Mouse (Mus musculus) adrenal gland, postnatal 36 days (tissue): ENCODE measurements around the gene Grin1. TPM values are rescaled to one million over a fixed set of nuclear protein-coding genes. Genes with fewer than 3 reads are reported as not detected.
A peak's percentile ranks its signal among the peaks of the same experiment; 100 is the strongest.
"Not testable (repeated sequence)": the region's sequence is repeated elsewhere in the genome, so short reads cannot be mapped to it uniquely, and the experiment has no call there.

ENCODE experiments used
- DNase-seq, 2 experiments: peaks; one replicate each; pipeline ENCODE4 v3.0.0; 2021; ENCODE audit warnings: mixed read lengths in 1 of 2
- total RNA-seq, 2 experiments: library from RNA; stranded (reverse); gene quantifications; 2 replicates each; pipeline ENCODE4 v1.2.3; 2021

The Grin1 gene
- total RNA-seq, 2 experiments from 2014 or later: 6.3 to 7.6 TPM

DNA sequence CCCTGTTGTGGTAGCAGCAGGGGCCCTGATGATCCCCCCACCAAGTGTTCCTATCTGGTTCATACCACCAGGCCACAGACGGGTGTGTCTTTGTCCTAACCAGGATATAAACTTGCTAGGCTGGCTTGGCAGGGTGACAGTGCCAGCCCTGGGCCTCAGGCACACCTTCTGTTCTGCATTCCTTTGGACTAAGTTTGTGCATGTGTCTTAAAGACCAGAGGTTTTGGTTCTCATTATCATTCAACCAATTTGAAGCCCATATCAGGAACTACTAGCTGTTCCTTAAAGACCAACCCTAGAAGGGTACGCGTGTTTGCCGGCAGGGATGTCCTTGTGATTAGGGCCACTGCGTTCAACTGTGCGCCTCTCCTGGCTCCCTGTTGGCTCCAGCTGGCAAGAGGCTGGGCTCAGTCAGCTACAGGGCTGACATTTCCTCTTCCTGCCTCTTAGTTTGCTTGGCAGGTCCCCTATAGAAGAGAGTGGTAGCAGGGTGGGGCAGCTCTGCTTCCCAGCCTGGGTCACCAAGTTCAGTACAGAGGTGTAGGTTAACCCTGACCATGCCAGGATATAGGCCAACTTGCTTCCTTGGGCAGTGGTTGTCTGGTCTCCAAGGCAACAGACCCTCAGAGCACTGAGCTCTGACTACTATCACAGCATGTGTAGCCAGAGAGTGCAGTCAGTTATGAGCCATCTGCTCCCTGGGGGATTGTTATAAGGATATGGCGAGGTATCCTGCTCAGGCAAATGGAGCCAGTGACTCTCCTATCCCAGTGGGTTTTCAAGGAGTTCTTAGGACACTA lies 31.9 kb downstream of the Grin1 start:
- DNase-seq: no peak

DNA sequence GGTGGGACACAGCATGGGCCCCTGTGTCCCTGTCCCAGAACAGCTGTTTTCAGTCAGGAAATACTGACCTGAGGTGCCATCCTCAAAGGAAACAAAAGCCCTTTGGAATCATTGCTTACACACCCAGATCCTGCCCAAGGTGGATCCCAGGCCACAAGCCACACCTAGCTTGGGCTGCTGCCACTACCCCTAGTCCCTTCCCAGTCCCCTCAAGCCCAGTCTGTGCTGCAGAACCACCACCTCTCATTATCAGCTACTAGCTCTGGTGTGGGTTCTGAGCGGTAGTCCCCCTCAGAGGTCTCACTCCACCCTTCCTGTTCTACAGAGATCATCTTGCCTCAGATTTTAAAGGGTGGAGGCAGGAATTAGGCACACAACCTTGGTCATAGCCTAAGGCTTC lies 32.7 kb downstream of the Grin1 start:
- no peak for DNase-seq

DNA sequence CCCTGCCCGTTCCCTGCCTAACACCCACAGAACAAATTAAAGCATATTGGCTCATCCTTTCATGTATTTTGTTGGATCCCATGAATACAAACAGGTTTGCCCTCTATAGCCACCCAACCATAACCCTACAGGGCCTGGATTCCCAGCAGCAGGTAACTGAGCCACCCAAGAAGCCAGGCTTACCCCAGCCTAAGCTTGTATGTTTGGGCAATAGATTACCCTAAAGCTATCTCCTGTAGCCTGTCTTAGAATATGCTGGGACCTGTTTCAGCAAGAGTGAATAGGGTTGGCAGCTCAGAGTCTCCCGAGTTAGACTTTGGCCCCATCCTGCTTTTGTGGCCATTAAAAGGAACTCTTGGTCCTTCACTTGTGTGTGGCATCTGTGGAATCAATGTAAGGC lies 33.4 kb downstream of the Grin1 start:
- no peak for DNase-seq

DNA sequence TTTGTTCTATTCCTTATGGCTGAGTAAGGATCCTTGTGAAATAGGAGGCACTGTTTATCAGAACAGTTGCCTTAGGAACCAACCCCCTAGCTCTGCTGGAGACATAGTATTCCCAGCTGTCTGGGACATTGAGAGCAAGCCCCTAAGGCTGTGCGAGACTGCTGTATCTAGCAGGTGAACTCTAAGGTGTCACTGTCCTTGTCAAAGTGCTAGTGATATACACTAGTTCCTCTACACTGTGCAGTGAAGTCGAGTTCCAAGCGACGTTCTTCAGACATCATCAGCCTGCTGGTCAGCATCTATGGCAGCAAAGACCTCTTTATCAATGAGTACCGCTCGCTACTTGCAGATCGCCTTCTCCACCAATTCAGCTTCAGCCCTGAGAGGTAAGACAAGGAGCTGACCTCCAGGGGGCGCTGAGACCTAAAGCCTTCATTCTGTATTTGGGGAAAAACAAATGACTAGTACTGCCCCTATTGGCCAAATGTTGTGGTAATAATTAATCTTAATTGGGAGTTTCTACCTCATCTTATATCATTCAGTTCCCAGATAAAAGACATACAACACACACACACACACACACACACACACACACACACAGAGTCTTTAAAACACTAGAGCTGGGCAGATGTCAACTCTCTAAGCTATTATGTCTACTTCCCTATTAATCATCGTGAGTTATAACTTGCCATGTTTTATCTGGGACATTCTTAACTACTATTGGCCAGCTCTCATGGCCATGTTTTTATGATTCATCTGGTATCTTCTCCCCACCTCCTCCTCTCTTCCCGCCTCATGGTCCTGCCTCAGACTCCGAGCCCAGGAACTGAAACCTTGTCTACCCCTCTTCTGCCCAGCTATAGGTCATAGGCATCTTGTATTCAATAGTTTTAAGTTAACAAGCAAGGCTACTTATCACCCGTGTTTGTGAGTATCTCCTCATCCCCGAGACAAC lies 39.8 kb downstream of the Grin1 start:
- peak; percentile 84 to 88 for DNase-seq

DNA sequence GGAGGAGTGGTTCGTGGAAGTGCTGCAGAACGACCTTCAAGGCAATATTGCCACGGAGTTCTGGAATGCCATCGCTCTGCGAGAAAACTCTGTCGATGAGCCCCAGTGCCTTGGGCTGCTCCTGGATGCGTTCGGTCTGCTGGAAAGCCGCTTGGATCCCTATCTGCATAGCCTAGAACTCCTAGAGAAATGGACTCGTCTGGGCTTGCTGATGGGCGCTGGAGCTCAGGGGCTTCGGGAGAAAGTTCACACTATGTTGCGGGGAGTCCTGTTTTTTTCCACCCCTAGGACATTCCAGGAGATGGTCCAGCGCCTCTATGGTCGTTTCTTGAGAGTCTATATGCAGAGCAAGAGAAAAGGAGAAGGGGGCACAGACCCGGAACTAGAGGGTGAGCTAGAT lies 46.0 kb downstream of the Grin1 start:
- no peak for DNase-seq

DNA sequence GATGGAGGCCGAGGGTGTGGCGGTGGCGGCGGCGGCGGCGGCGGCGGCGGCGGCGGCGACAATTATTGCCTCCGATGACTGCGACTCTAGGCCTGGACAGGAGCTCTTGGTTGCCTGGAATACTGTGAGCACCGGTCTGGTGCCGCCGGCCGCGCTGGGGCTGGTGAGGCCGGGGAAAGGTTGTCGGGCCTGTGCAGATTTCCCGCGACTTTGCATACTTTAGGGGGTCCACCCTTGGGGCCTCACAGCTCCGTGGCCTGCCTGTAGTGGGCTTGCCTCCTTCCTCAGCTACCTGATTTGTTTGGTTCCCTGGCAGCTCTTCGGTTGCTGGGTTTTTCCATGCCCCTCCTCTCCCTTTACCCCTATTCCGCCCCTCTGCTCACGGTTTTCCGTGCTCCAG lies 46.5 kb downstream of the Grin1 start:
- DNase-seq: no peak

DNA sequence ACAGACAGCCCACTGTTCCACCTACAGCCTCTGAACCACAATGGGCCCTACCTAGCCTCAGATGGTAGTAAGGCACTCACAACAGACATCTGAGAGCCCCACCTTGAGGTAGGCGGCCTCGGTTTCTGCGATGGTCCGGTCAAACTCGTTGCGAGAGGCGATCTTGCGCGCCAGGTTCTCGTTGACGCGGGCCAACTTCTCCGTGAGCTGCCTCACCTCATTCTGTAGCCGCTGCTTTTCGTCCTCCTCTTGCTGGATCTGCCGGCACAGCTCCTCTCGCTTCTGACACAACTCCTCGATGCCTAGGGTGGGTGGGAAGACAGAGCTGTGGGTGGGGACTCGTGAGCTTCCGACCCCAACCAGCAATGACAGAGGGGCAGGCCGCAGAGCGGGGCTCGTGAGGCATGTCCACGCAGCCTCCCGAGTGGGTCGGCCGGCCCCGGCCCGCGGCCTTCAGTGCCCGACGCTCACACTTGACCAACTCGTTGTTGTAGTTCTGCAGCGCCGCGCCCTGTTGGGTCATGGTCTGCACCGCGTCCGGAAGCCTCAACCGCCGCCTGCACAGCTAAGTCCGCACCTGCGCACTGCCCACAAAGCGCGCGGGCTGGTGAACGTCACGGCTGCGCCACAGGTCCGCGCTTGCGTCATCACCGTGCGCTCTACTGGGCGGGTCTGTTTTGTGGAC lies 47.0 kb downstream of the Grin1 start, which contains the start of the genes Ssna1 and Anapc2:
Gene Ssna1, minus strand, starts transcription at position 612 of the 685 bp plus-strand sequence.
Gene Anapc2, plus strand, starts transcription at position 652 of the 685 bp plus-strand sequence.
- peak; percentile 97 to 99 for DNase-seq

DNA sequence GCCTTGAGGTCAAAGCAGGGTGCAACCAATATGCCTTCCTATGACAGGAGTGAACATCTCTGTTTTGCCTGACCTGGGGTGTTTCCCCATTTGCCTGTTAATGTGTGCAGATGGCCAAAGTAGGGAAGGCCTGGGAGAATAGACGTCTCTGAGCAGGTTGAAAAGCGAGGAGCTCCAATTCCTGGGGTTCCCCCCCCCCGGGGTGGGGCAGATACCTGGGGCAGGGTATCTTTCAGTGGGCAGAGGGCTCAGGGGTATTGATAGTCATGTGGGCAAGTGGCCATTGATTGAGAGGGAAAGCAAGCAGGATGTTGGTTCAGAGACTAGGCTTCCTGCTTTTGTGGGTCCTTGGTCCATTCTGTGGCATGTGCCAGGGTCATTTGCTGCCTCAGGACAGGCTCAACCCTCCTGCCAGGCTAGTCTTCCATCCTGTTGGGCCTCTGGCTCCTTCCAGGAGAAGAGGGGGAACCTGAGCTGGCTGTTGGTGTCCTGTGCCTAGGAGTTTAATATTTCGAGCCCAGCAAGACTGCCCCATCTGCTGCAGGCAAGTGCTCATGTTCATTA lies 51.2 kb downstream of the Grin1 start:
- no peak for DNase-seq

DNA sequence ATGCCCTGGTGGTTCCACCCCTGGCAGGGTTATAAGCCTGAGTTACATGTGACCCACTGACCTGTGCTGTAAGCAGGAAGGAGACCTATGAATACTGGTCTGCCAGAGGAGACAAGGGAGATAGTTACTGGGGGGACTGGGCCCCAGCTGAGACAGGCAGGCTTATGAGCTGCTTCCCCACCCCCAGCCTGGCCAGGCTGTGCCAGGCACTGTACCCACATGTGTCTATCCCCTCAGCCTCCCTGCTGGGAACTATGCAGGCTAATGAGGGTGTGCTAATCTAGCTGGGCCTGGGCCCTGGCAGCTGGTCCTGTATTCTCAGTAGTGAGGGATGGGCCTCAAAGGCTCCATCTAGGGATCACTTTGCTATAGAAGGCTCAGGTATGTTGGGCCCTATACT lies 51.7 kb downstream of the Grin1 start:
- DNase-seq: no peak

DNA sequence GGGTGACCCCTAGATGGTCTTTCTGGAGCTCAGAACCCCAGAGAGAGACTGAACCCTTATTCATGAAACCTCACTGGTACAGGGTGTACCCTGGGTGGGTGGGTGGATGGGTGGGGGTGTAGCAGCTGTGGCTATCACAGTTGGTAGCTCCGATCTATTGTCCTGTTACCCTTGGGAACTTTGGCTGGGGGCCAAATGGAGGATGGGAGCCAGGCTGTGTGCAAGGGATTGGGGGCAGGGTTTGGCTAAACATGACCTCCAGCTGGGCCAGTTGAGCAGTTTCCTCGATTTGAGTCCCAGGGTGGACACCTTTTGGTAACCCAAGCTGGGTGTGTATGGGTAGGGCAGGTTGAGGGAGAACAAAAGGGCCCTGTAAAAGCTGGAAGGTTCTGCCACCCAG lies 52.3 kb downstream of the Grin1 start:
- DNase-seq: no peak

DNA sequence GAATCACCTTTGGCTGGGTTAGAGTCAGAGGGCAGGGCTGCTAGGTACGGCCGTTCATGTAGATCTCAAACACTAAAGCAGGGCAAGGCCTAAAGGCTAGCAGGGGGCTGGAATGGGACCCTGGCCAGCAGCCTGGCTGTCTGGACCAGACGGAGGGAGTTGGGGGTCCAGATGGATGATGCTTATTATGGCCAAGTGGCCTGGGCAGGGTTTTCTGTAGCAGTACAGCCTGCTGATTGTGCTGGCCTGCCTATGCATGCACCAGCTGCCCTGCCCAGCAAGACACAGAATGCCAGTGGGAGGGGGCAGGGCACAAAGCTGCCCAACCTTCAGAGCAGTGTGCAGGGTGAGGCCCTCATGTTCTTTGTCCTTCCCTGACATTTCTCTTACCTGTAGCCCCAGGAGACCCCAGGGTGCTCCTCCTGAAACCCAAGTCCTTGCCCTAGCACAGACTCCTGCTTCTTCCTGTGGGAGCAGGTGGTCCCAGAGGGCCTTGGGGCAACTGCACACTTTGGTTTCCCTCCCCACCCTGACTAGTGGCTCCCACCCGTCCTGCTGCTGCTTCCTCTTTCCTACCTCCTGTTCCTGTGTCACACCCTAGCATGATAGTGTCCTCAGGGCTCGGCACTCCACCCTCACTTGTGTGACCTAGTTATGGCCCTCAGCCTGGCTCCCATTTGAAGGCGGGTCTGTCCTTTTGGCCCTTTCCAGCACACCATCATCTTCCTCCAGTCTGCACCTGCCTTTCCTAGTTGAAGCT lies 52.9 kb downstream of the Grin1 start:
- no peak for DNase-seq

DNA sequence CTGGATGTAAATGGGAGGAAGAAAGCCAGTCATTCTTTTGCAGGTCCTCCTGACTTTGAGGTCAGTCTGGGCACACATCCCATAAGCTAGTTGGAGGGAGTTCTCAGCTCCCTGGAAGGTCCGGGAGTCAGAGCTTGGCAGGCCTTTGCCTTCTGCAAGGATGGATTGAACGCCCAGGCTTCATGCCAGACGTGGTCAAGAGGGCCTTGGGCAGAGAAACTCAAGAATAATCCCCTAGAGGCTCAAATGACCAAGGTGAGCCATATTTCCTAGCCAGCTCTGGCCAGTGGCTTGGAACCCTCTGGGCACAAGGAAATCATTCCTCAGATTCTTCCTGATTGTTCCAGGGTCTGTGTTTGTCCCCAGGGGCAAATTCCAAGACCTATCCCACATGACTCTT lies 54.1 kb downstream of the Grin1 start:
- DNase-seq: no peak

DNA sequence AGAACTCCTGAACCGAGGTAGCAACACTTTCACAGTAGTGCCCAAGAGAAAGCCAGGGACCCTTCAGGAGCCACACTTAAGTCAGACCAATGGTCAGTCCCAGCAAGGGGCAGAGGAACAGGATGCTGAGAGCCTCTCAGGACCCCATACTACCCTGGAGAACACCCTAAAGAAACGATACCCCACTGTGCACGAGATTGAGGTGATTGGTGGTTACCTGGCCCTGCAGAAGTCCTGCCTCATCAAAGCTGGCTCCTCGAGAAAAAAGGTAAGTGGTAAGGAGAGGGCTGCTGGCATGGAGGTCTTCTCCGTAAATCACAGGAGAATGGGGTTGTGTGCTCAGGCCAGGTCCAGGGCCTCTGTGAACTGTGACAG lies 54.7 kb downstream of the Grin1 start:
- DNase-seq: no peak

DNA sequence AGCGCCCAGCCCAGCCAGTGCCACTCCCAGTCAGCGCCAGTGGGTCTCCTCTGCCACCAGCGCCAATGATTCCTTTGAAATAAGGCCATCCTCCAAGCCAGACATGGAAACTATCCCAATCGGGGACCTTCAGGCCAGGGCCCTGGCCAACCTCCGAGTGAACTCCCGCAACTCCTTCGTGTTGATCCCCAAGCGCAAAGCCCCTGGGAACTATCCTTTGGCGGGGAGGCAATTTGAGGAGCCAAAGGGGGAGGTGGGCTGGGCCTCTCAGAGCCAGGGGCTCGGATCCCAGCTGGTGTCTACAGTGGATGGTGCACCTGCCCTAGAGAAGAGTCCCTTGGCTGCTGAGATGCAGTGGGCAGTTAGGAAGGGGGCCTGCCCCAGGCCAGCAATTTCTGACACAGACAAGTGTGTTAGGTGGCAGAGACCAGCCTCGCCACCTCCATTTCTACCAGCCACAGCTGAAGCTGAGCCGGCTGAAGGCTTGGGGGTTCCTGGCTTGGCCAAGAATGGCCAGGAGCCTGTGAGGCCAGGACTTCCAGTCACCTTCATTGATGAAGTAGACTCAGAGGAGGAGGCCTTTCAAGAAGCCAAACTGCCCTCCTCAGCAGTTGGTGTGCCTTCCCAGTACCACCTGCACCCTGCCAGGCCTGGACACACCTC lies 55.2 kb downstream of the Grin1 start:
- no peak for DNase-seq

DNA sequence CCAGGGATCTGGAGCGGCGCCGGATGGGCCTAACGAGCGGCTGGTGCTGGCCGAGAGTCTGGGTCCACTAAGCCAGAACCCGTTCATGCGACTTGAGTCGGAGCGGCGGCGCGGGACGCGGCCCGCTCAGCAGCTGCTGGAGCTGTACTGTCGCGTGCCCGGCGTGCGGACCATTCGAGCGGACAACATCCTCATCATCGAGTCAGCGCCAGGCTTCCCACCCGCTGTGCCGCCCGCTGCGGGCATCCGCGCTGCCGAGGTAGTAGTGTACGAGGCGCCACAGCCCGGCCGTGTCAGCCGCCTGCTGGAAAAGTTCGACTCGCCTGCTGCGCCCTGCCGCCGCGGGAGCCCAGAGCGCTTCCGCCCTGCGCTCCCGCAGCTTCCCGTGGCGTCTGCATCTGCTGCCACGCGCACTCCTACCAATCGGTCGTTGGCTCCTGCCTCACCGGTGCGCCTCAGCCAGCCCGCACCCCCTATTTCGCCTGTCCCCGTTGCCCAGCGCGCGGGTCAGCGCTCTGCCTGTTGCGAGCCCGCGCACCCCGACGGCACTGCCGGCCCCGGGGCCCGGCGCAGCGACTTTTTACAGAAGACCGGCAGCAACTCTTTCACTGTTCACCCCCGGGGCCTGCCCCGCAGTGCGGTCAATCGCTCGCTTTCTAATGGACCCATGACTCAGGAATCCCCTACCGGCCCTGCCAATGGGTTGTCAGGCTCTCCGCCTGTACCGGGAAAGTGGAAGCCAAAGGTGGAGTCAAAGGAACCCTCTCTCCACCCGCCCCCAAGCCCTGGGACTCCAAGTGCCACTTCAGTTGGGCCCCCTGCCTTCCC lies 56.0 kb downstream of the Grin1 start:
- DNase-seq: peak; percentile 51

DNA sequence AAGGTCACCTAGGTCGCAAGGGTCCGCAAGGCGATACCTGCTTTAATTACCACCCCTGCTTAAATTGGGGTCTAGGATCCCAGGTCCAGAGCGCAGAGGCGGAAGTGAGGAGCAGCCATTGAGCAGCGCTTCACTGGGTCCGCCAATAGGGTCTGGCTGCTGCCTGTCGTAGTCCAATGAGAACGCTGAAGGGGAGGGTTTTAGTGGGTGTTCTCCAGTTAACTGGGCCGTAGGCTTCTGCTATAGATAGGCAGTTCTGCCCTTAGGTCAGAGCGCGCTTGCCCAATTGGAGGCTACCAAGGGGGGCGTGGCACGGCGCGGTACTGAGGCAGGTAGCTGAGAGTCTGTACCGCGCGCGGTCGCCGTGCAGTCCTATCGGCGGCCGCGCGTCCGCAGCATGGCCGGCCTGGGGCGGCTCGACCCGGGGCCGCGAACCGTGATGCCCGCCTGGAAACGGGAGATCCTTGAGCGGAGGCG lies 56.7 kb downstream of the Grin1 start, which contains the start of gene Tprn:
Gene Tprn, plus strand, starts transcription at position 328 of the 477 bp plus-strand sequence.
- DNase-seq: peak; percentile 98

DNA sequence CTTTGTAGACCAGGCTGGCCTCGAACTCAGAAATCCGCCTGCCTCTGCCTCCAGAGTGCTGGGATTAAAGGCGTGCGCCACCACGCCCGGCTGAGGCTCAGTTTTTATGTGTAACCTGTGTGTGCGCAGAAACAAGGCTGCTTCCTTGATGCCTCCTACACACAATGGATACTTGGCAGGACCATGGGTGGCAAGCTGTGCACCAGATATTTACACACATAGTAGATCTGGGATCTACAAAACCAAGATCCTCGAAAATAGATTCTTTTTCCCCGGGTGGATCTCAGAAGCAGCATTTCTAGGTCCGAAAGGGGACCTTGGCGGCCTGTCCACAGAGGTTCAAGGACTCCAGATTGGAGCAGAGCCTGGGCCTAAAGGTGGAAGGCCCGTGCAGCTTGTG lies 57.1 kb downstream of the Grin1 start:
- no peak for DNase-seq

DNA sequence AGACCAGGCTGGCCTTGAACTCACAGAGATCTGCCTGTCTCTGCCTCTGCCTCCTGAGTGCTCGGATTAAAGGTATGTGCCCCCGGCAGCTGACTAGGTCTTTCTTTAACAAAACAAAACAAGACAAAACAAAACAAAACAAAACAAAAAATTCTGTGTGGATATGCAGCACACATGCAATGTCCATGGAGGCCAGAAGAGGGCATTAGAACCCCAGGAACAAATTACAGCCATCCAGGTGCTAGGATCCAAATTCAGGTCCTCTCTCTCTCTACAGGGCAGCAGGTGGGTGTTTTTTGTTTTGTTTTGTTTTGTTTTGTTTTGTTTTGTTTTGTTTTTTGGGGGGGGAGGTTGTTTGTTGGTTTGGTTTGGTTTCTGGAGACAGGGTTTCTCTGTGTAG lies 60.1 kb downstream of the Grin1 start:
- DNase-seq: no peak

DNA sequence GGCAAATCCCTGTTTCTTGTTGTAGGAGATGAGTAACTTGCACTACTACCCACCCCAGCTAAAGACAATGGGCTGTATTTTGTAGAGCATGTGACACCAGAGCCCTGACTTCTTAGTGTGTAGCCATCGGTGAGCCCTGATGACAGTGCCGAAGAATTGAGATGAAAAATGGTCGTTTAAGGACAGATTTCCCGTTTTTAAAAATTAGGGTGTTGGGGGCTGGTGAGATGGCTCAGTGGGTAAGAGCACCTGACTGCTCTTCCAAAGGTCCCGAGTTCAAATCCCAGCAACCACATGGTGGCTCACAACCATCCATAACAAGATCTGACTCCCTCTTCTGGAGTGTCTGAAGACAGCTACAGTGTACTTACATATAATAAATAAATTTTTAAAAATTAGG lies 61.7 kb downstream of the Grin1 start:
- not testable (repeated sequence) for DNase-seq
